Mouse (Mus musculus) liver, postnatal 0 days (tissue): ENCODE data around the gene Rad9b.

Experiments used
- CTCF ChIP-seq: sonication (generic); IDR thresholded peaks from 2 replicates; pipeline ENCODE4 v1.5.1; 2016; ENCODE audit warnings: antibody characterized with exemption, low read depth
- EP300 ChIP-seq: IDR thresholded peaks from 2 replicates; pipeline ENCODE4 v1.6.1; 2016; ENCODE audit warnings: antibody characterized with exemption, low read depth, mild to moderate bottlenecking

- TF ChIP-seq CTCF, result no peak
- TF ChIP-seq EP300, result no peak
These were observed 49.5 kb downstream of the Rad9b start for GRCm38 (mm10) chr5:122304541-122304940.
